Mouse (Mus musculus): ENCODE measurements at regions not wholly inside any gene's neighbourhood (a gene's known extent, or its start where the extent isn't known, plus 50 kb on each side); places are given as distances from the start of the nearest gene placed in this dataset.

- ATAC-seq (ENCODE audit: poor library complexity, severe bottlenecking): no peak
These were observed 896.6 kb upstream of the Lrrc6 start for GRCm38 (mm10) chr15:67397269-67397668.

GRCm38 (mm10) chr15:67395114-67395513, 894.4 kb upstream of the Lrrc6 start:
- ATAC-seq (ENCODE audit: poor library complexity, severe bottlenecking): no peak

- no peak for ATAC-seq (ENCODE audit: poor library complexity, severe bottlenecking)
These were observed 891.2 kb upstream of the Lrrc6 start for GRCm38 (mm10) chr15:67391918-67392317.

GRCm38 (mm10) chr15:67388514-67388913, 887.8 kb upstream of the Lrrc6 start:
- ATAC-seq (ENCODE audit: poor library complexity, severe bottlenecking): no peak

- ATAC-seq (ENCODE audit: poor library complexity, severe bottlenecking): peak; percentile 64
These were observed 886.2 kb upstream of the Lrrc6 start for GRCm38 (mm10) chr15:67386896-67387295.

- no peak for ATAC-seq (ENCODE audit: poor library complexity, severe bottlenecking)
These were observed 872.9 kb upstream of the Lrrc6 start for GRCm38 (mm10) chr15:67373599-67373998.

- no peak for ATAC-seq (ENCODE audit: poor library complexity, severe bottlenecking)
These were observed 872.3 kb upstream of the Lrrc6 start for GRCm38 (mm10) chr15:67373030-67373429.

GRCm38 (mm10) chr15:67364099-67364756, 863.5 kb upstream of the Lrrc6 start:
- ATAC-seq (ENCODE audit: poor library complexity, severe bottlenecking): no peak

- no peak for ATAC-seq (ENCODE audit: poor library complexity, severe bottlenecking)
These were observed 860.4 kb upstream of the Lrrc6 start for GRCm38 (mm10) chr15:67361012-67361571.

GRCm38 (mm10) chr15:67357867-67358266, 857.2 kb upstream of the Lrrc6 start:
- no peak for ATAC-seq (ENCODE audit: poor library complexity, severe bottlenecking)

- ATAC-seq (ENCODE audit: poor library complexity, severe bottlenecking): peak; percentile 73
These were observed 854.6 kb upstream of the Lrrc6 start for GRCm38 (mm10) chr15:67355334-67355733.

- ATAC-seq (ENCODE audit: poor library complexity, severe bottlenecking): peak; percentile 27; the same call in 1 of the 2 replicates
These were observed 854.0 kb upstream of the Lrrc6 start for GRCm38 (mm10) chr15:67354598-67355159.

- ATAC-seq (ENCODE audit: poor library complexity, severe bottlenecking): no peak
These were observed 848.8 kb upstream of the Lrrc6 start for GRCm38 (mm10) chr15:67349501-67349900.

- peak; percentile 99 for ATAC-seq (ENCODE audit: poor library complexity, severe bottlenecking)
These were observed 844.8 kb upstream of the Lrrc6 start for GRCm38 (mm10) chr15:67345179-67346148.

GRCm38 (mm10) chr15:67342050-67342449, 841.3 kb upstream of the Lrrc6 start:
- no peak for ATAC-seq (ENCODE audit: poor library complexity, severe bottlenecking)

- ATAC-seq (ENCODE audit: poor library complexity, severe bottlenecking): no peak
These were observed 836.3 kb upstream of the Lrrc6 start for GRCm38 (mm10) chr15:67337040-67337395.

- peak; percentile 51 for ATAC-seq (ENCODE audit: poor library complexity, severe bottlenecking)
These were observed 835.8 kb upstream of the Lrrc6 start for GRCm38 (mm10) chr15:67336294-67337039.

GRCm38 (mm10) chr15:67332521-67332920, 831.8 kb upstream of the Lrrc6 start:
- ATAC-seq (ENCODE audit: poor library complexity, severe bottlenecking): no peak

- no peak for ATAC-seq (ENCODE audit: poor library complexity, severe bottlenecking)
These were observed 819.6 kb upstream of the Lrrc6 start for GRCm38 (mm10) chr15:67320292-67320691.

GRCm38 (mm10) chr15:67315202-67315601, 814.5 kb upstream of the Lrrc6 start:
- no peak for ATAC-seq (ENCODE audit: poor library complexity, severe bottlenecking)

- ATAC-seq (ENCODE audit: poor library complexity, severe bottlenecking): no peak
These were observed 812.9 kb upstream of the Lrrc6 start for GRCm38 (mm10) chr15:67313648-67314047.
